Mouse (Mus musculus) hindbrain, embryonic 10.5 days (tissue): ENCODE measurements around the gene Ttc7. TPM values are rescaled to one million over a fixed set of nuclear protein-coding genes. Genes with fewer than 3 reads are reported as not detected.

ENCODE experiments used
- DNase-seq: peaks from one replicate; pipeline ENCODE4 v3.0.0-alpha.2; 2017; ENCODE audit warnings: low spot score
- H3K27ac ChIP-seq: fragments of 300-500 bp; sonication (generic); 2 replicates; pipeline ENCODE4 v1.5.1; 2016; ENCODE audit warnings: mild to moderate bottlenecking, moderate library complexity
- H3K27me3 ChIP-seq: fragments of 300-500 bp; sonication (generic); 2 replicates; pipeline ENCODE4 v1.6.1; 2016; ENCODE audit warnings: mild to moderate bottlenecking; ENCODE audit not compliant: poor library complexity, insufficient read depth, severe bottlenecking
- H3K36me3 ChIP-seq: fragments of 300-500 bp; sonication (generic); 2 replicates; pipeline ENCODE4 v1.6.1; 2016; ENCODE audit warnings: mild to moderate bottlenecking, moderate library complexity
- H3K4me1 ChIP-seq: fragments of 300-500 bp; sonication (generic); replicated peaks from 2 replicates; pipeline ENCODE4 v1.6.1; 2016; ENCODE audit warnings: mild to moderate bottlenecking
- H3K4me3 ChIP-seq: fragments of 300-500 bp; sonication (generic); 2 replicates; pipeline ENCODE4 v1.5.1; 2016; ENCODE audit warnings: mild to moderate bottlenecking, moderate library complexity
- H3K9me3 ChIP-seq: fragments of 300-500 bp; sonication (generic); 2 replicates; pipeline ENCODE4 v1.6.1; 2016; ENCODE audit warnings: mild to moderate bottlenecking, moderate library complexity
- WGBS: fragments of 180-500 bp; shearing (Covaris S2); methylation state at CpG from one replicate; pipeline ENCODE4 v1.1.7; 2016; 5-methylcytosine and 5-hydroxymethylcytosine counted together
- polyA plus RNA-seq: library from polyadenylated mRNA; unstranded; fragments of >200 nt; fragmentation: Nextera tagmentation; extraction: Ambion mirVana; gene quantifications from 2 replicates; pipeline ENCODE4 v1.2.1, GENCODE M21; 2016

Ttc7 gene
- polyA plus RNA-seq, 1 experiment from 2014 or later, result 4.7 TPM

DNA sequence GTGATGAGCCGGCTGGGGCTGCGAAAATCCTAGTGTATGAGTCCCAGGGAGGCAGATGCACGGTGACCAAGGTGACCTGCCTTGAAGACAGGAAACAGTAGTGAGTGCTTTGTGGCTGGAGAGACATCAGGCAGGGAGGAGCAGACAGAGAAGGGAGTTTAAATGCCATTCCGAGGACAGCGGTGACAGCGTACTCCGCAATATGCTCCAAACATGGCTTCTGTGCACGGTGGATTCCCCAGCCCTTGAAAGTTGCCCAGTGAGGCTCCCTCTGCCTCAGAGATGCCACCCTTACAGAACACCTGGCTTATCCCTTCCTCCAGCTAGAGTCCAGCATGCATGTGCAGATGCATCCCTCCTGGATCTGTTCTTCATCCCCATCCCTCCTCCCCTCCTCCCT is 45.0 kb downstream of the Ttc7 start:
- Histone ChIP-seq H3K4me1 (peaks cover 74% of the 10 kb centered on the region), H3K36me3 (no peaks in the 10 kb centered on the region; the same call in 1 of the 2 replicates), H3K4me3 (no peak overlapping the region), H3K9me3 (no peaks in the 10 kb centered on the region), H3K27ac (peak overlapping the region; percentile 83), H3K27me3 (peaks cover 27% of the 10 kb centered on the region)
- no peak for DNase-seq
- WGBS, result 73% methylated on average over 8 of the region's 8 CpGs

DNA sequence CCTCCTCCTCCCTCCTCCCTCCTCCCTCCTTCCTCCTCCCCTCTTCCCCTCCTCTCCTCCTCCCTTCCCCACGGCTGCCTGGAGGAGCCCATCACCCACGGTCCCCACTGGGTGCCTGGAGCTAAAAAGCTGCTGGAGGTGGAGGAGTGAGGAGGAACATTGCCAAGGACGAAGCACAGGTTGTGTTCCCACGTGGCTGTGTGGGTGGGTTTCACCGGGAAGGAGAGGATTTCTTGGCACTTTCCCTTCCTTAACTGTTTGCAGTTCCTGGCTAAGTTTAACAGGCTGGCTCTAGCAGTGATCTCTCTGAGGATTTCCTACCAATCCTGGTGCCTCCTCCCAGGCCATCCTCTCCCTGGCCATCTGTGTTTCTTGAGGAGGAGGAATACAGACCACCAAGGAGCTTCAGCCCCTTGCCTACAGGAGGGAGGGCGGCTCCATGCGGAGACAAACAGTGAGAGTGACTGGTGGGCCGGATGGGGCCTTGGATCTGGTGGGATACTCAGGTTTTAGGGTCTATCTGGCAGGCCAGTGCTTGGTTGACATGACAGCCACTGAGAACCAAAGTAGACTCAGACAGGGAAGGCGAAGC is 45.6 kb downstream of the Ttc7 start:
- Histone ChIP-seq H3K36me3 (no peaks in the 10 kb centered on the region), H3K27ac (peak overlapping the region; percentile 83)

DNA sequence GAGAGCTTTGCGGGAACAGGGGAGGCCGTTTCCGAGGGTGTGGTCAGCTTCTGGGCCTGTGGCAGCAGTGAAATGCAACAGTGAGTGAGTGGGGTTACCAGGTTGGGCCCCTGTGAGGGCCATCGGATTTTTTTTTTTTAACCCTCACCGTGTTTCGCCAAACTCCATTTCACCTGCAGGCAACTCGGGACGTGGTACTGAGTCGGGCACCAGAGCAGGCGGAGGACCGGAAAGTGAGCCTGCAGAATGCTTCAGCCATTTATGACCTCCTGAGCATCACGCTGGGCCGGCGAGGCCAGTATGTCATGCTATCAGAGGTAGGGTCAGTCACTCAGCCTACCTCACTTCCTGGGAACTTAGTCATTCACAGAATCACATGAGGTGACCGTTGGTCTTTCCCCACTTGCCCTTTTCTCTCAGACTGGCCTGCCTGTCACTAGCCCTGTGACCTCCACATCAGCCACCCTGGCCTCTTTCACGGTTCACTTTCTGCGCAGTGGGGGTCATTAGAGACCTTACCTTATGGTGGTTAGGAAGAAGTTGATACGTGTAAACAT is 46.5 kb downstream of the Ttc7 start:
- Histone ChIP-seq H3K4me3 (no peak overlapping the region), H3K4me1 (peaks cover 76% of the 10 kb centered on the region), H3K9me3 (no peaks in the 10 kb centered on the region), H3K36me3 (no peaks in the 10 kb centered on the region), H3K27me3 (peaks cover 27% of the 10 kb centered on the region), H3K27ac (no peak overlapping the region)
- DNase-seq, result no peak
- 84% methylated on average over 18 of the region's 18 CpGs for WGBS

More for the DNA sequence above, 45.6 kb downstream of the Ttc7 start:
- peaks cover 27% of the 10 kb centered on the region for H3K27me3 ChIP-seq
- H3K4me1 ChIP-seq, result peaks cover 76% of the 10 kb centered on the region
- DNase-seq, result no peak
- H3K4me3 ChIP-seq, result no peak overlapping the region
- no peaks in the 10 kb centered on the region for H3K9me3 ChIP-seq
- WGBS, result 65% methylated on average over 9 of the region's 9 CpGs

DNA sequence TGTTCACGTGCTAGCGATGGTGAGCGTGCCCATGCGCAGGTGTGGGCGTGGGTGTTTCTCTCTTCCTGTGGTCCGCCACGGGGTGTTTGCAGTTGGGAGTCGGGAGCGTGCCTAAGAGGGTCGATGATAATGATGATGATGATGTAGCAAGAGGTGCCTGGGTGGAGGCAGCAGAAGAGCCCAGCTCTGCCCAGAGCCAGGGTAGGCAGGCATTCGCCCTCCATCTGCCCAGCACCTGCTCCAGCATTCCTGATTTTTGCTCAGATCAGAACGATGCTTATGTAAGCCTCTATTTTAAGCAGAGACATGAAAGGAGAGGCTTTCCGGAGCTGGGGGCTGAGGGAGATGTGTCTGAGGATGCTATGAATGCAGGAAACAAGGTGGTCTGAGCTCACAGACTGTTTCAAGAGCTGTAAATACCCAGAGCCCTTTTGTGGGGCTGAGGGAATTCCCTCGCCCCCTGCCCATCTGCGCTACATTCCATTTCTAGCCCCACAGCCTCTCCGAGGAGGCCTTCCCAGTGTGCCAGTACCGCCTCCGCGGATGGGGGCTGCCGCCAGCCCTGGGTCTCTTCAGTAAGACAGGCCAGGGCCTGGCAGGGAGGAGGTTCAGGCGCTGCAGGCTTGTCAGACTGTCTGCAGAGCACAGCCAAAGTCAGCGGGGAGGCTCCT is 47.7 kb downstream of the Ttc7 start:
- DNase-seq, result no peak
- H3K9me3 ChIP-seq, result no peaks in the 10 kb centered on the region
- H3K36me3 ChIP-seq, result no peaks in the 10 kb centered on the region
- H3K27ac ChIP-seq, result peak overlapping the region; percentile 82
- peaks cover 76% of the 10 kb centered on the region for H3K4me1 ChIP-seq
- peak overlapping the region; percentile 40 for H3K4me3 ChIP-seq
- peaks cover 27% of the 10 kb centered on the region for H3K27me3 ChIP-seq
- WGBS, result 25% methylated on average over 22 of the region's 22 CpGs

DNA sequence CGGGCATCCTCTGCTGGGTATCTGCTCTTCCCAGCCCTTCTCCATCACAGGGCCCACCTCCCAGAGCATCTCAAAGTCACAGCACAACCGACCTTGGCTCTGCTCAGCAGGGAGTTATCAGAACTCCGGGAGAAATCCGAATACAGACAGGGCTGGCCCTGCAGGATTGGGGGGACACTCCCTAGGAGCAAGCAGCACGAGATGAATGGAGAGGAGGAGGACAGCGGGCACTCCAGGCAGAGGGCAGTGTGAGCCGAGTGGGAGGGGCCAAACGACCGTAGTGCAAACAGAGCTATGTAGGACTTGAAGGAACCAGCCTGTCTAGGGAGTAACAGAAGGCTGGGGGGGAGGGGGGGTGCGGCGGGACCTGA is 48.2 kb downstream of the Ttc7 start:
- H3K36me3 ChIP-seq, result no peaks in the 10 kb centered on the region
- peak; percentile 62 for DNase-seq
- peaks cover 27% of the 10 kb centered on the region for H3K27me3 ChIP-seq
- peak overlapping the region; percentile 82 for H3K27ac ChIP-seq
- WGBS, result 0% methylated on average over 11 of the region's 11 CpGs
- H3K4me3 ChIP-seq, result peak overlapping the region; percentile 40
- H3K9me3 ChIP-seq, result no peaks in the 10 kb centered on the region
- peaks cover 70% of the 10 kb centered on the region for H3K4me1 ChIP-seq

DNA sequence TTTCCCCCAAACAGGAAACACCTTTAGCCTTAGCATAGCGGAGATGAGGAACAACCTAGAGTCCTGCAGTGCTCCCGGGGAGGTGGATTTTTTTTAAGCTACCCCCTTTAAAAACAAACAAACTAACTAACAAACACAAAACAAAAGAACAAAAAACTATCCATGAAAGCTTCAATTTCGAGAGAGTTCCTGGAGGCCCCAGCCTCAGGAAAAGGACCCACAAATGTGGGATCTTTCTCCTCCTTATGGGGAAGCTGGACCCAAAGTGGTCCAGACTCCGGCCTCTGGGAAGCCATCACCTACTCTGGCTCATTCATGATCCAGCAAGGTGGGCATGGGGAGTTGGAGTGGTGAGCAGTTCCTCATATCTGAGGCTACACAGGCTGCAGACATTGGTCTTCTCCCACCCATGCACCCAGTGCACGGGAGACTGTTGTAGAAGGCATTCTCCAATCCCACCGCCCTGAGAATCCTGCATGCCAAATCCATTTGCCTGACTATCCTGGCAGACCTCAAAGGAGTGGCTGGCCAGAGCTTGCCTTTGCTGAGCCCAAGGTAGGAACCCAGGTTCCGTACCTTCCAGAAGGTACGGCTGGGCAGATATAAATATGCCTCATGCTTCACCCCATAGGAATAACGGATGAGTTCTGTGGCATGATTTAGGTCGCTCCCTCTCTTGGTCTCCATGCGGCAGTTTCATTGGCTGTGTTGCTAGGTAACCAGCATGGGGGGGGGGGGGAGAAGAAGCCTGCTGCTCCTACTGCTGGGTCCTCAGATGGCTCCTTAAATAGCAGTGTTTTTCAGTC is 48.9 kb downstream of the Ttc7 start:
- Histone ChIP-seq H3K36me3 (no peaks in the 10 kb centered on the region), H3K27me3 (peaks cover 27% of the 10 kb centered on the region), H3K4me1 (peaks cover 64% of the 10 kb centered on the region), H3K4me3 (peak overlapping the region; percentile 40), H3K27ac (peak overlapping the region; percentile 82), H3K9me3 (no peaks in the 10 kb centered on the region)
- peak; percentile 55 for DNase-seq
- WGBS, result 35% methylated on average over 11 of the region's 11 CpGs

DNA sequence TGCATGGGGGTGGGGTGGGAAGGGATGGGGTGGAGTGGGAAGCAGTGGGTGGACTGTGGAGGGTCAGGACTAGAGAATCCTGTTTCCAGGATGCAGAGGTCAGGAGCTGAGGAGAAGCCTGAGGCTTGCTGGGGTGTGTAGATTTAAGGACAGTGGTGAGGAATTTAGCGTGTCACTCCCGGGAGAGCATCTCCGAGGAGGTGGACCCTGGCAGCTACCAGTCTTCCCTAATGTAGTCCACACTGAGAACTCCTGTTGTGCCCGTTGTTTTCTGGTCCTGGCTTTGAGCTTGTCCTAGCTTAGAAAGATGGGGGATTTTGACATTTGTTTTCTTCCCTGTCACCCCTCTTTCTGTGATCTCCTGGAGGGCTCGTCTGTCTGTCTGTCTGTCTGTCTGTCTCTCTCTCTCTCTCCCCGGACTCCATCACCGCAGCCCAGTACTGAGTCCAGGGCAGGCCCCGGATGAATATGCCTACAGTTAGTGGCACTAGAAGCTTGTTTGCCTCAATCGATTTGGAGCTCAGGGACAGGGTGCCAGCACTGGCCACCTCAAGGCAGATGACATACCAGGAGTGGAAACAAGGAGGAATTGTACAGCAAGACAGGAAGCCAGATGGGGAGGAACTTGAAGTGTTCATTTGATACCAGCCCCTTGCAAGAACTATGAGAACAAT is 49.6 kb downstream of the Ttc7 start:
- WGBS, result 62% methylated on average over 9 of the region's 9 CpGs
- Histone ChIP-seq H3K9me3 (no peaks in the 10 kb centered on the region), H3K4me3 (peak overlapping the region; percentile 1; the same call in 1 of the 2 replicates), H3K27me3 (peaks cover 27% of the 10 kb centered on the region), H3K27ac (peak overlapping the region; percentile 82), H3K36me3 (no peaks in the 10 kb centered on the region), H3K4me1 (peaks cover 63% of the 10 kb centered on the region)
- DNase-seq, result no peak

DNA sequence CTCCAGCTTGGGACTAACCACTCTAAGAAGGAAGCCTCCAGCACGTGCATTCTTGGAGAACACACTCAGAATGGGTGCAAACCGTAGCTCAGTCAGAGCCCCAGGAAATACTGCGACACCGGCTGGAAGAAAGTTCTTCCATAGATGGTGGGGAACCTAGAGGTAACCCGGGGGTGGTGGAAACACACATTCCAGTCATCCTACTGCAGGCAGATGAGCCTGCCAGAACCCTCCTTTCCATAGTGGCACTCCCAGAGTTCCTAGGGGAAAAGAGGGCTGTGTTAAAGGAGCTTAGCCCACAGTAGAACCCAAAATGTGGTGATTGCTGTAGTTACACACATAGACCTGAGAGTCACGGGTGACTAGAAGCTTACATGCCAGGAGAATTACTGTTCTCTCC is 50.2 kb downstream of the Ttc7 start:
- Histone ChIP-seq H3K27ac (peak overlapping the region; percentile 82), H3K4me1 (peaks cover 58% of the 10 kb centered on the region), H3K4me3 (no peak overlapping the region), H3K36me3 (no peaks in the 10 kb centered on the region), H3K27me3 (peaks cover 27% of the 10 kb centered on the region), H3K9me3 (no peaks in the 10 kb centered on the region)
- DNase-seq, result no peak
- 89% methylated on average over 6 of the region's 6 CpGs for WGBS

DNA sequence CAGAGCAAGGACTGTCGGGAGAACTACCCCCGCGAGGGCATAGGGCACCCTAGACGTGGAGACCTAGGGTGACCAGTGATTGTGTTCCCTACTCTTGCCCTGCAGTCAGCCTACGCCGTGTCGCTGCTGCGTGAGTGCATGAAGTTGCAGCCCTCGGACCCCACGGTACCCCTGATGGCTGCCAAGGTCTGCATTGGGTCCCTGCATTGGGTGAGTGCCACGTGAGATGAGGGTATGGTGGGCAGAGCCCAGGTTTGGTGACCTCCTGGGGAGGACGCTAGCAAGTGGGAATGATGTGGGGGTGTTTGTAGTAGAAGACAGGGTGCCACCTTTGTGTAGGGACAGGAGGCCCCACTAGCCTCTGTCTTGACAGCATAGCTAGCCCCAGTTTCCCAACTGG is 51.5 kb downstream of the Ttc7 start:
- H3K27ac ChIP-seq, result no peak overlapping the region
- H3K36me3 ChIP-seq, result no peaks in the 10 kb centered on the region
- DNase-seq, result no peak
- H3K4me3 ChIP-seq, result no peak overlapping the region
- no peaks in the 10 kb centered on the region for H3K9me3 ChIP-seq
- H3K27me3 ChIP-seq, result peaks cover 17% of the 10 kb centered on the region
- H3K4me1 ChIP-seq, result peaks cover 48% of the 10 kb centered on the region
- WGBS, result 94% methylated on average over 12 of the region's 12 CpGs

DNA sequence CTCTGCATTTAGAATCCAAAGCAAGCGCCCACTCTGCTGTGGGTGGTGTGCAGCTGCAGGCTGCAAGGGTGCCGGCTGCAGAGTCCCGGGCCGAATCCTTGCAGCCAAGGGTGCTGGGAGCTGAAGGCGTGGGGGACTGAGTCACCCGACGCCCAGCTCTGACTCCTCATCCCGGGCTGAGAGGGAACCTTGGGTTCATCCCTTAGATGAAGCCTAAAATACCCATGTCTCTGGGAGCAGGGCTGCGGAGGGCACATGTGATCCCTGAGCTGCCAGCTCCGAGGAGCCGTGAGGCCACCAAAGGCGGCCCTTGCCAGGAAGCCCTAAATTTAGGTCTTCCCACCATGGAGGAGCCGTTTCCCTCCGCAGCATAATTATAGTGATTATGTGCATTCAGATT is 52.5 kb downstream of the Ttc7 start:
- Histone ChIP-seq H3K9me3 (no peaks in the 10 kb centered on the region), H3K27me3 (peaks cover 7% of the 10 kb centered on the region; the same call in 1 of the 2 replicates), H3K27ac (no peak overlapping the region), H3K36me3 (no peaks in the 10 kb centered on the region), H3K4me1 (peaks cover 38% of the 10 kb centered on the region), H3K4me3 (no peak overlapping the region)
- WGBS, result 90% methylated on average over 14 of the region's 14 CpGs
- DNase-seq, result no peak

DNA sequence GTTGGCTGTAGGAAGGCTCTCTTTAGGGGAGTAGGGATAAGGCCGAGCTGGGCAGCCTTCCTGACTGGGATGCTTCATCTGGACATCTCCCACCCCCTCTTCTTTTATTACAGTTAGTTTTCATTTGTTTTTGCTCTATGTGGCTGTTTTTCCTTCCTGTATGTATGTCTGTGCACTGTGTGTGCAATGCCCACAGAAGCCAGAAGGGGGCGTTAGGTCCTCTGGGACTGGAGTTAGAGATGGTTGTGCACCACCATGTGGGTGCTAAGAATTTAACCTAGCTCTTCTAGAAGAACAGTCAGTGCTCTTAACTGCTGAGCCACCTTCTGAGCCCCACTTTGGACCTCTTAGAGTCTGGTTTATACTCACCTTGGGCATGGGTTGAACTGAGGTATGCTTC is 53.0 kb downstream of the Ttc7 start:
- DNase-seq, result no peak
- H3K9me3 ChIP-seq, result no peaks in the 10 kb centered on the region
- H3K27me3 ChIP-seq, result peaks cover under 1% of the 10 kb centered on the region; the same call in 1 of the 2 replicates
- peaks cover 32% of the 10 kb centered on the region for H3K4me1 ChIP-seq
- no peak overlapping the region for H3K4me3 ChIP-seq
- 81% methylated on average over 2 of the region's 2 CpGs for WGBS
- H3K36me3 ChIP-seq, result no peaks in the 10 kb centered on the region
- no peak overlapping the region for H3K27ac ChIP-seq

DNA sequence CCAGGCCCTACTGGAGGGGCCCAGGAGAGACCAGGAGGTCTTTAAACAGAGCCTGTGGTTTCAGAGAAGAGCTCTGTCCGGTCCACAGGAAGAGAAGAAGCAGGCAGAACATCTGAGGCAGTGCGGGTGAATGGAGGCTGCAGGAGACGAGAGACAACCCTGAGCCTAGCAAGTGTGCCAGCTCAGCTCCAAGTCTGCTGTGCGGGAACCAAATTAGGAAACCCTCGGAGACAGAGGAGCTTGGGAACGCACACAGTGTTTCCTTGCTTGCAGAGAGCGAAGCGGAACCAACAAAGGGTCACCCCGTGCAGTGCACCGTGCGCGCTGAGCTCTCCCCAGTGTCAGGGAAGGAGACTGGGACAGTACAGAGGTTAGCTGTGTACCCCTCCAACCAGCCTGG is 54.2 kb downstream of the Ttc7 start:
- H3K4me3 ChIP-seq, result no peak overlapping the region
- 84% methylated on average over 12 of the region's 12 CpGs for WGBS
- peak overlapping the region; percentile 40 for H3K27ac ChIP-seq
- H3K9me3 ChIP-seq, result no peaks in the 10 kb centered on the region
- DNase-seq, result no peak
- H3K4me1 ChIP-seq, result peaks cover 20% of the 10 kb centered on the region
- no peaks in the 10 kb centered on the region for H3K36me3 ChIP-seq
- H3K27me3 ChIP-seq, result no peaks in the 10 kb centered on the region
